27 mouse cellular contexts compared by ENCODE assay signal in genomic region chr17:84606976-84607375, GRCm38 (mm10). TPM values are rescaled to one million over a fixed set of nuclear protein-coding genes. Genes with fewer than 3 reads are reported as not detected.
DNase-seq lines count a peak whose midpoint lies in the region; ATAC-seq lines count a peak whose summit lies in the region.
"Had no signal": no experiment of that assay in that cellular context is flagged by ENCODE, and none has a peak within 500 bp of the region (broad histone marks: within the 10 kb centered on the region; RNA-seq: fewer than 3 reads in every experiment).

No protein-coding gene starts in this region.

- 0 out of 2 replicates have a peak overlapping the region, but pooled peaks have one; percentile 24 for H3K9ac ChIP-seq in heart, embryonic 12.5 days
- no peak overlapping the region for H3K9ac ChIP-seq in heart, embryonic 15.5 days
- H3K9ac ChIP-seq: embryonic facial prominence, embryonic 13.5 days; forebrain, embryonic 12.5 days; forebrain, embryonic 15.5 days; hindbrain, embryonic 13.5 days had no signal

- H3K4me1 ChIP-seq in heart, embryonic 12.5 days (replicated peaks), result peaks cover 6% of the 10 kb centered on the region
- H3K4me1 ChIP-seq in heart, embryonic 15.5 days (replicated peaks), result peaks cover 6% of the 10 kb centered on the region
- H3K4me1 ChIP-seq: forebrain, embryonic 12.5 days; forebrain, embryonic 15.5 days; hindbrain, embryonic 10.5 days; hindbrain, embryonic 13.5 days had no signal

- H3K4me2 ChIP-seq in heart, embryonic 12.5 days, result peak overlapping the region; percentile 22; the same call in 1 of the 2 replicates
- 0 out of 2 replicates have a peak overlapping the region, but pooled peaks have one; percentile 1 for H3K4me2 ChIP-seq in heart, embryonic 15.5 days
- H3K4me2 ChIP-seq: embryonic facial prominence, embryonic 13.5 days; forebrain, embryonic 12.5 days; forebrain, embryonic 15.5 days; hindbrain, embryonic 13.5 days had no signal

- no peak overlapping the region for H3K4me3 ChIP-seq in heart, embryonic 12.5 days
- H3K4me3 ChIP-seq in heart, embryonic 15.5 days, result no peak overlapping the region
- H3K4me3 ChIP-seq: embryonic facial prominence, embryonic 10.5 days; embryonic facial prominence, embryonic 13.5 days; erythroblast, embryonic 14.5 days; forebrain, embryonic 12.5 days; forebrain, embryonic 15.5 days; hindbrain, embryonic 10.5 days; hindbrain, embryonic 13.5 days had no signal

- peak; percentile 79 for DNase-seq in heart, adult 11 months
- no peak for DNase-seq in heart, postnatal 10 days
- DNase-seq in heart, postnatal 25 days (ENCODE audit: low spot score), result no peak
- DNase-seq in heart, adult 9 months (ENCODE audit: low spot score in 2 of 2), result no peak
- DNase-seq in testis, postnatal 10 days (ENCODE audit: low spot score), result peak; percentile 30
- DNase-seq in testis, postnatal 14 days (ENCODE audit: low spot score), result no peak
- DNase-seq: adrenal gland, adult 2 months; adrenal gland, postnatal 14 days; cerebellum, adult 11 months; cerebellum, adult 8-10 months; cerebellum, postnatal 10 days; cerebellum, postnatal 36 days; embryo, embryonic 11 days; gastrocnemius, postnatal 25 days; kidney, adult 2 months had no signal

- ATAC-seq in heart, embryonic 12.5 days (ENCODE audit: insufficient number of reproducible peaks, low FRiP score), result no peak
- no peak for ATAC-seq in heart, embryonic 15.5 days (replicated peaks; ENCODE audit: insufficient number of reproducible peaks, insufficient read depth, low FRiP score, low read depth)
- ATAC-seq: forebrain, embryonic 15.5 days; hindbrain, embryonic 16.5 days; intestine, embryonic 16.5 days had no signal

- H3K36me3 ChIP-seq in heart, embryonic 12.5 days, result no peaks in the 10 kb centered on the region
- no peaks in the 10 kb centered on the region for H3K36me3 ChIP-seq in heart, embryonic 15.5 days
- H3K36me3 ChIP-seq: forebrain, embryonic 12.5 days; forebrain, embryonic 15.5 days had no signal

- no peak overlapping the region for H3K27ac ChIP-seq in heart, embryonic 12.5 days (ENCODE audit: poor library complexity, severe bottlenecking)
- no peak overlapping the region for H3K27ac ChIP-seq in heart, embryonic 15.5 days
- H3K27ac ChIP-seq: embryonic facial prominence, embryonic 10.5 days; embryonic facial prominence, embryonic 13.5 days; forebrain, embryonic 12.5 days; forebrain, embryonic 15.5 days; hindbrain, embryonic 13.5 days had no signal

- H3K27me3 ChIP-seq in heart, embryonic 12.5 days (replicated peaks), result no peaks in the 10 kb centered on the region
- H3K27me3 ChIP-seq in heart, embryonic 15.5 days, result no peaks in the 10 kb centered on the region
- H3K27me3 ChIP-seq: embryonic facial prominence, embryonic 13.5 days; forebrain, embryonic 12.5 days; forebrain, embryonic 15.5 days; hindbrain, embryonic 13.5 days had no signal

- 34% methylated on average over 13 of the region's 13 CpGs for WGBS in heart, embryonic 12.5 days
- 42% methylated on average over 13 of the region's 13 CpGs for WGBS in heart, embryonic 15.5 days

- intact Hi-C loops in heart, postnatal 10 days (cut with DNase I), result no loop called here
- intact Hi-C loops in heart, postnatal 25 days (cut with DNase I), result no loop called here

- H3K9me3 ChIP-seq in heart, embryonic 12.5 days (replicated peaks), result no peaks in the 10 kb centered on the region
- H3K9me3 ChIP-seq in heart, embryonic 15.5 days (replicated peaks), result no peaks in the 10 kb centered on the region
- H3K9me3 ChIP-seq: embryonic facial prominence, embryonic 10.5 days; embryonic facial prominence, embryonic 13.5 days; forebrain, embryonic 12.5 days; forebrain, embryonic 15.5 days; hindbrain, embryonic 10.5 days; hindbrain, embryonic 13.5 days had no signal

RNA-seq across cellular contexts. Expression of gene Dync2li1, which starts 19.3 kb away (rescaled TPM):
- total RNA-seq in heart, postnatal 10 days (2021), result 1 to 10 TPM; 4.3 to 5.0 TPM
- 9.6 and 10.1 TPM in 2 replicates for polyA plus RNA-seq in heart, embryonic 12.5 days (2016; fragmentation: Nextera tagmentation; extraction: Ambion mirVana)
- 1 to 10 TPM; 2.8 to 3.0 TPM for total RNA-seq in heart, postnatal 25 days (2021)
- 12.3 and 13.5 TPM in 2 replicates for polyA plus RNA-seq in heart, embryonic 15.5 days (2015; fragmentation: Nextera tagmentation; extraction: Ambion mirVana)
- total RNA-seq: MEL had no signal
- polyA plus RNA-seq: erythroblast, embryonic 14.5 days had no signal

Comparison
In these comparisons a context has a peak if more than half of its experiments do, and no peak if none do; other contexts are left out.
1. DNase-seq: peak in heart, adult 11 months (single experiment) and testis, postnatal 10 days (single experiment); none in heart, postnatal 10 days (0 of 2), heart, postnatal 25 days (single experiment), heart, adult 9 months (0 of 2) and testis, postnatal 14 days (single experiment).